Mouse (Mus musculus) brain, embryonic 14.5 days (tissue): ENCODE results near the gene Taf15. TPM values are rescaled to one million over a fixed set of nuclear protein-coding genes. Genes with fewer than 3 reads are reported as not detected.

Source experiments
- DNase-seq: peaks from one replicate; pipeline ENCODE4 v3.0.0-alpha.2; 2011; ENCODE audit warnings: low read depth
- CTCF ChIP-seq: fragments of 200-500 bp; IDR thresholded peaks from 2 replicates; pipeline ENCODE4 v1.5.1; 2012; ENCODE audit warnings: inconsistent platforms, mild to moderate bottlenecking, moderate library complexity, borderline replicate concordance; ENCODE audit not compliant: insufficient read depth, insufficient read length; ENCODE audit errors: extremely low read depth
- POLR2A ChIP-seq: fragments of 200-500 bp; IDR thresholded peaks from 2 replicates; pipeline ENCODE4 v1.6.1; 2012; ENCODE audit warnings: mild to moderate bottlenecking, inconsistent platforms, borderline replicate concordance; ENCODE audit not compliant: poor library complexity, insufficient read depth, insufficient read length, severe bottlenecking; ENCODE audit errors: extremely low read depth
- polyA plus RNA-seq: library from polyadenylated mRNA; depleted of rRNA; stranded (reverse); fragments of >200 nt; gene quantifications from 2 replicates; pipeline ENCODE4 v1.2.3, GENCODE M21; 2012

The Taf15 gene
- polyA plus RNA-seq, 1 experiment, result 92.8 TPM

GRCm38 (mm10) chr11:83518371-83518770, 45.5 kb downstream of the Taf15 start:
- no peak for TF ChIP-seq POLR2A
- TF ChIP-seq CTCF, result no peak
- no peak for DNase-seq

- no peak for TF ChIP-seq CTCF
- no peak for TF ChIP-seq POLR2A
- no peak for DNase-seq
Observed at GRCm38 (mm10) chr11:83522075-83522474, 49.2 kb downstream of the Taf15 start, which contains the start of gene Heatr9. Heatr9 (minus strand) TSS chr11:83522175.

GRCm38 (mm10) chr11:83529024-83529423, 56.1 kb downstream of the Taf15 start:
- DNase-seq, result peak; percentile 1
- TF ChIP-seq POLR2A (no peak), CTCF (no peak)

- TF ChIP-seq POLR2A (no peak), CTCF (no peak)
- no peak for DNase-seq
Observed at GRCm38 (mm10) chr11:83530360-83530759, 57.5 kb downstream of the Taf15 start, which contains the start of gene Ccl5. Ccl5 (minus strand) TSS chr11:83530518.

- TF ChIP-seq POLR2A (no peak), CTCF (no peak)
- no peak for DNase-seq
Observed at GRCm38 (mm10) chr11:83533192-83533591, 60.3 kb downstream of the Taf15 start.

- DNase-seq, result no peak
- TF ChIP-seq POLR2A (no peak), CTCF (no peak)
Observed at GRCm38 (mm10) chr11:83534143-83534542, 61.3 kb downstream of the Taf15 start.

GRCm38 (mm10) chr11:83534609-83535423, 61.9 kb downstream of the Taf15 start:
- DNase-seq, result peak; percentile 80
- no peak for TF ChIP-seq CTCF
- no peak for TF ChIP-seq POLR2A

- TF ChIP-seq POLR2A (no peak), CTCF (no peak)
Observed at GRCm38 (mm10) chr11:83536831-83537230, 63.9 kb downstream of the Taf15 start.

GRCm38 (mm10) chr11:83538705-83539314, 65.9 kb downstream of the Taf15 start:
- no peak for DNase-seq
- no peak for TF ChIP-seq CTCF
- TF ChIP-seq POLR2A, result no peak

More at GRCm38 (mm10) chr11:83536831-83537230, 63.9 kb downstream of the Taf15 start:
- DNase-seq, result no peak

GRCm38 (mm10) chr11:83540931-83541330, 68.0 kb downstream of the Taf15 start:
- TF ChIP-seq POLR2A, result no peak
- no peak for TF ChIP-seq CTCF
- DNase-seq, result no peak

GRCm38 (mm10) chr11:83541415-83541814, 68.5 kb downstream of the Taf15 start:
- no peak for TF ChIP-seq POLR2A
- no peak for TF ChIP-seq CTCF
- DNase-seq, result no peak
